Mouse (Mus musculus) kidney, embryonic 16.5 days (tissue): ENCODE data around the gene Ube2m. TPM values are rescaled to one million over a fixed set of nuclear protein-coding genes. Genes with fewer than 3 reads are reported as not detected.
"Not testable (repeated sequence)": the region's sequence is repeated elsewhere in the genome, so short reads cannot be mapped to it uniquely, and the experiment has no call there.

Experiments used
- ATAC-seq: fragments of 200-750 bp; cut with Nextera tagmentation; 2 replicates; pipeline ENCODE4 v1.8.0; 2017; ENCODE audit warnings: moderate TSS enrichment; ENCODE audit not compliant: low FRiP score, low TSS enrichment
- H3K27ac ChIP-seq: fragments of 300-500 bp; sonication (generic); 2 replicates; pipeline ENCODE4 v1.5.1; 2014; ENCODE audit warnings: low read length
- H3K27me3 ChIP-seq: fragments of 300-500 bp; sonication (generic); 2 replicates; pipeline ENCODE4 v1.6.1; 2014; ENCODE audit warnings: low read length, control low read depth, mixed read lengths; ENCODE audit not compliant: insufficient read depth
- H3K36me3 ChIP-seq: fragments of 300-500 bp; sonication (generic); 2 replicates; pipeline ENCODE4 v1.6.1; 2014; ENCODE audit warnings: low read length, control low read depth, mixed read lengths; ENCODE audit not compliant: insufficient read depth
- H3K4me1 ChIP-seq: fragments of 300-500 bp; sonication (generic); 2 replicates; pipeline ENCODE4 v1.6.1; 2014; ENCODE audit warnings: low read length, control low read depth, mixed read lengths; ENCODE audit not compliant: insufficient read depth
- H3K4me2 ChIP-seq: fragments of 300-500 bp; sonication (generic); replicated peaks from 2 replicates; pipeline ENCODE4 v1.6.1; 2014; ENCODE audit warnings: low read depth, low read length
- H3K4me3 ChIP-seq: fragments of 300-500 bp; sonication (generic); 2 replicates; pipeline ENCODE4 v1.5.1; 2014; ENCODE audit warnings: mild to moderate bottlenecking, low read length
- H3K9ac ChIP-seq: fragments of 300-500 bp; sonication (generic); replicated peaks from 2 replicates; pipeline ENCODE4 v1.6.1; 2014; ENCODE audit warnings: low read length
- H3K9me3 ChIP-seq: fragments of 300-500 bp; sonication (generic); 2 replicates; pipeline ENCODE4 v1.6.1; 2016; ENCODE audit warnings: low read length, control low read depth
- WGBS: fragments of 180-500 bp; shearing (Covaris S2); extraction: QIAGEN DNeasy Blood & Tissue Kit; methylation state at CpG from one replicate; pipeline ENCODE4 v1.1.7; 2014; 5-methylcytosine and 5-hydroxymethylcytosine counted together
- polyA plus RNA-seq: library from polyadenylated mRNA; unstranded; fragments of >200 nt; fragmentation: Nextera tagmentation; extraction: Ambion mirVana; gene quantifications from 2 replicates; pipeline ENCODE4 v1.2.1, GENCODE M21; 2015

Ube2m gene
- 30.4 and 54.9 TPM in 2 replicates for polyA plus RNA-seq

DNA sequence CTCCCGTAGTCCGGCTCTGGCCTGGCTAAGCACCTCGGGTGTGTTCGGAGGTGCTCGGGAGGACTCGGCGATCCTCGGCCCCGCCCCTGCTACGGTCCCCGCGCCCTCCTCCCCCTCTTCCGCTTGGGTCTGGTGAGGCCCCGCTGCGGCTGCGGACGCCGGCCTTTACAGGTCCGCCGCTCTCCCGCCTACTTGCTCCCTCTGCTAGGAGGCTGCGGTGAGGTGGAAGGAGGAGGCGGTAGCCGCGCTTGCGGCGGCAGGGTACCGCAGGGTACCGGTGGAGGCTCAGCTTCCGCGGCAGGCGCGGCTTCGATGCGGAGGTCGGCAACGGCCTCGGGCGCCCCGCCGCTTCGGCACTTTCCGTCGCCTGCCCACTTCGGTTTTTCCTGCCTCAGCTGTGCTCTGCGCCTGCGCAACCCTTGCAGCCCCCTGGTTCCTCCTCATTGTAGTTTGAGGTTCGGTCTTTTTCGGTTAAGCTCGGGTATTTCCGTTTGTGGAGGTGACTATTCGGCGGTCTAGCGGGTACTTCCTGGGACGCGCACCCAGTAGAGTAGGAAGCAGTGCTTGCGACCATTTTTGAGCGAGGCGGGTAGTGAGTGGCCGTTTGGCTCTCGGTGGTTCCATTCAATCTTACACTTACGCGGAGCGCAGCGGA lies at the start of gene Ube2m:
Ube2m (minus strand) TSS at position 375 of the 655 bp plus-strand sequence.
- under 1% methylated on average over 59 of the region's 65 CpGs for WGBS
- peaks cover 8% of the 10 kb centered on the region for H3K27me3 ChIP-seq
- no peaks in the 10 kb centered on the region for H3K9me3 ChIP-seq
- peak within 1 kb of the TSS; percentile 99 for H3K9ac ChIP-seq
- peak; percentile 92 for ATAC-seq
- H3K4me2 ChIP-seq: peak within 1 kb of the TSS; percentile 74
- H3K27ac ChIP-seq: peak within 1 kb of the TSS; percentile 100
- H3K4me1 ChIP-seq: peaks cover 40% of the 10 kb centered on the region
- peaks cover 13% of the 10 kb centered on the region for H3K36me3 ChIP-seq
- peak within 1 kb of the TSS; percentile 85 for H3K4me3 ChIP-seq

DNA sequence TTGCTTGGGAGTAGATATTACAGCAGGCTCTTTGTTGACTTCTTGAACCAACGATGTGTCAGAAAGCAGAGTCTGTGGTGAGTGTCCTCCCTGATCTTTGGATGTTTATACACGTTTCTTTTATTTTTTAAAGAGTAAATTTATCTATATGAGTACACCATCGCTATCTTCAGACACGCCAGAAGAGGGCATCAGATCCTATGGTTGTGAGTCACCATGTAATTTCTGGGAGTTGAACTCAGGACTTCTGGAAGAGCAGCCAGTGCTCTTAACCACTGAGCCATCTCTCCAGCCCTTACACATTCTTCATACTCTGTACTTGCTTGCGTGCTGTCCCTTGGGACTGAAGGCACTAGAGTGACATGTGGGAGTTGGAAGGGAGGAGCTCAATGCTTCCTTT lies 34.2 kb upstream of the Ube2m start:
- no peaks in the 10 kb centered on the region for H3K27me3 ChIP-seq
- H3K4me1 ChIP-seq: no peaks in the 10 kb centered on the region
- no peak overlapping the region for H3K4me3 ChIP-seq
- WGBS: 59% methylated on average over 5 of the region's 5 CpGs
- no peak overlapping the region for H3K9ac ChIP-seq
- no peaks in the 10 kb centered on the region for H3K36me3 ChIP-seq
- H3K4me2 ChIP-seq: no peak overlapping the region
- H3K9me3 ChIP-seq: no peaks in the 10 kb centered on the region
- no peak overlapping the region for H3K27ac ChIP-seq
- ATAC-seq: no peak

DNA sequence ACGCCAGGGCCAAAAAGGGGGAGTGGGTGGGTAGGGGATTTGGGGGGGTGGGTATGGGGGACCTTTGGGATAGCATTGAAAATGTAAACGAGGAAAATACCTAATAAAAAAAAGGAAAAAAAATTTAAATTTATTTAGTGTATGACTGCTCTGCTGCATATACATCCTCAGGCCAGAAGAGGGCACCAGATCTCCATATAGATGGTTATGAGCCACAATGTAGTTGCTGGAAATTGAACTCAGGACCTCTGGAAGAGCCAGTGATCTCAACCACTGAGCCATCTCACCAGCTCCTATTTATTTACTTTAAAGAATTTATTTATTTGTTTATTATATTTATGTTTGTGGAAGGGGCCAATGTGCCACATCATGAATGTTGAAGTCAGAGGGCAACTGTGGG lies 25.3 kb upstream of the Ube2m start:
- not testable (repeated sequence) for H3K4me2 ChIP-seq, ATAC-seq, H3K27me3 ChIP-seq, H3K36me3 ChIP-seq, H3K4me1 ChIP-seq, H3K9me3 ChIP-seq, H3K27ac ChIP-seq, H3K9ac ChIP-seq, H3K4me3 ChIP-seq
- 49% methylated on average over 2 of the region's 2 CpGs for WGBS

DNA sequence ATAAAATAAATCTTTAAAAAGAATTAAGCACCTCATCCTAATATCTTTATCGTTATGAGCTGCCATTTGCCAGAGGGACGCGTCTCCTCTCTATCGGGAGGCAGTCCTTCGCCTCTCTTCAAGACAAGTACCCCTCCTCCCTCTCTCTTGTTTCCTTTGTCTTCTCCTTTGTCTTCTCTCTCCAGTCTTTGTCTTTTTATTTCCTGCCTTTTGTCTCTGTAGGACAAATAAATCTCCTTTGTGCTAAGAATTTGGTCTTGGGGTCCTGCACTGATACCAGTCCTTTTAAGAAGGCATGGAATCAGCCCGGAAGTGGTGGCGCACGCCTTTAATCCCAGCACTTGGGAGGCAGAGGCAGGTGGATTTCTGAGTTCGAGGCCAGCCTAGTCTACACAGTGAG lies 21.5 kb upstream of the Ube2m start:
- H3K4me3 ChIP-seq: no peak overlapping the region
- no peak overlapping the region for H3K27ac ChIP-seq
- 92% methylated on average over 9 of the region's 9 CpGs for WGBS
- no peak overlapping the region for H3K9ac ChIP-seq
- ATAC-seq: no peak
- no peaks in the 10 kb centered on the region for H3K9me3 ChIP-seq
- H3K4me2 ChIP-seq: no peak overlapping the region
- H3K4me1 ChIP-seq: no peaks in the 10 kb centered on the region
- H3K27me3 ChIP-seq: no peaks in the 10 kb centered on the region
- H3K36me3 ChIP-seq: no peaks in the 10 kb centered on the region

DNA sequence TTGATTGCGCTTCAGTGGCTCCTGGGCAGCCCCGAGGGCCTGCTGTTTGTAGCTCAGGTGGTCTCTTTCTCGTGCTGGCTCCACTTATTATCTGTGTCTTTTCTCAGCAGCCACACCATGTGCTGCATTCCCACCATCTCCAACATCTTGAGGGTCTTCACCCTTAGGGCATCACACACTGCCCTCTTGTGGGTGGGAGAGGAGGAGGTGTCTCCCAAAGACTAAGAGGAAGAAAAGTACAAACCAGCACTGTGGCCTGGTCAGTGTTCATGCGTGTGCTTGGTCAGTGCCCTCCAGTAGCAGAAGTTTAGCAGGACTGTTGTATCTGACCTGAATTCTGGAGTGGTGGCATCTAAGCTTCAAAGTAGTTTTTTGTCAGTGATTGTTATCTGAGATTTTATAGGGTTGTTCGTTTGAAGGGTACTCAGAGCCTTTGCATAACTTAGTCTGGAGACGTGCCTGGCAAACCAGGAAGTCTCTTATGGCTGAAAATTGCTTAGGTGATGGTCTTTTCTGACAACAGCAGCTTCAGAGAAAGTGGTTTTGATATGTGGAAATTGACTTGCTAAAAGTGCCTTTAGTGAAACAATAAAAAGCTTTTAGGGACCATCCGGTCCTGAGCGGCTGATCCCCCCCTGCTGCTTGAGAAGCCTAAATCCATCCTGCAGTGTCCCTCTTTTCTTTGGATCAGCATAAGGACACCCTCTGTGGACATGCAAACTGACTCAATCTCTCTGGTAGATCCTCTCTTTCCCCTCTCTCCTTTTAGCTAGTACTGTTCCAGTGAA lies 19.0 kb upstream of the Ube2m start:
- 50% methylated on average over 8 of the region's 8 CpGs for WGBS
- no peaks in the 10 kb centered on the region for H3K27me3 ChIP-seq
- no peak overlapping the region for H3K27ac ChIP-seq
- no peak overlapping the region for H3K4me3 ChIP-seq
- H3K4me1 ChIP-seq: peaks cover 3% of the 10 kb centered on the region; the same call in 1 of the 2 replicates
- no peaks in the 10 kb centered on the region for H3K9me3 ChIP-seq
- no peaks in the 10 kb centered on the region for H3K36me3 ChIP-seq
- ATAC-seq: no peak
- H3K9ac ChIP-seq: no peak overlapping the region
- H3K4me2 ChIP-seq: no peak overlapping the region

DNA sequence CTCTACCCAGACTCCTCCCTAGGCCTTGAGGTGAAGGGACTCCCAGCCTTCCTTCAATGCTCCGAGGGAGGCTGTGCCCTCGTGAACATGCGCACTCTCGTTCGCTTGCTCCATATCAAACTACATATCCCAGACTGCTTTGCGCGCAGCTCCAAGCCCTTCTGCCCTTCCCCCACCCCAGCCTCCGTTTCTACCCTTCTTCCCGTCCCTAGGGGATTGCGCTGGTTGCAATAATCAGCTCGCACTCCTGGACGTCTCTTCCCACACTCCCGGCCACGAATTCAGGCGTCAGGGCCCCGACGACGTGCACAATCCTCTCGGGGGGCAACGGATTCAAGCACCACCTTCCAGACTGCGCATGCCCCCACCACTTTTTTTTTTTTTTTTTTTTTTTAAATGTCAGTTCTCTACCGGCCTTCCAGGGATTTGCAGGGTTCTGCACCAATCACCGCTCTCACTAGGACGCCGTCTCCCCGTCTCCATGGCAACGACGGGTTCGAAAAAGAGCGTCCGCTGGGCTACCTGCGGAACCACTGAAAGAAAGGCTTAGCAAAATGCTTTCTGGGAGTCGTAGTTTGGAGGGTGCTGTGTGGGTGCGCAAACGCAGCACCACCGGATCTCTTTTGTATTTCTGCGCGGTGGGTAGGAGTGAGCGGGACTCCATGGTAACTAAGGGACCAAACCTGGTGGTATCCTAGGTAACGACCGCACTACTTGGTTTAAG lies 16.4 kb upstream of the Ube2m start, which contains the start of gene Mzf1:
Mzf1 (minus strand) TSS at position 478 of the 724 bp plus-strand sequence.
- H3K4me3 ChIP-seq: peak within 1 kb of the TSS; percentile 67
- peak; percentile 95 for ATAC-seq
- no peaks in the 10 kb centered on the region for H3K27me3 ChIP-seq
- peak within 1 kb of the TSS; percentile 87 for H3K27ac ChIP-seq
- peak within 1 kb of the TSS; percentile 54 for H3K4me2 ChIP-seq
- H3K4me1 ChIP-seq: peaks cover 3% of the 10 kb centered on the region; the same call in 1 of the 2 replicates
- WGBS: 0% methylated on average over 41 of the region's 41 CpGs
- no peaks in the 10 kb centered on the region for H3K36me3 ChIP-seq
- H3K9ac ChIP-seq: peak within 1 kb of the TSS; percentile 82
- no peaks in the 10 kb centered on the region for H3K9me3 ChIP-seq

DNA sequence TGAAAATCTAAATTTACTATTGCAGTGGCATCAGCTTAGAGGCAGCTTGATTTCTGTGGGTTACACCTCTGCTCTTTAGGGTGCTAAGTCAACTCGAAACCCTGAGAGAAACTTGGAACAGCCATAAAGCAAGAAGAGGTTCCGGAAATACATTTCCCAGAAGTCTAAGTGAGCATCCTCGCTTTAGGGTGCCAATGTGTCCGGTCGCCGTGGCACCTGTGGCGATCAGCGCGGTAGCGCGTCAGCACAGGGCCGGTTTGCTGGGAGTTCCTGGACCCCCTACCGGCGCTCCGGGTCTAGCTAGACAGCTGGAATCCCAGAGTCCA lies 15.8 kb upstream of the Ube2m start:
- peak overlapping the region; percentile 67 for H3K4me3 ChIP-seq
- H3K36me3 ChIP-seq: no peaks in the 10 kb centered on the region
- H3K4me2 ChIP-seq: peak overlapping the region; percentile 54
- peak overlapping the region; percentile 87; the same call in 1 of the 2 replicates for H3K27ac ChIP-seq
- no peak for ATAC-seq
- peak overlapping the region; percentile 82 for H3K9ac ChIP-seq
- no peaks in the 10 kb centered on the region for H3K27me3 ChIP-seq
- peaks cover 3% of the 10 kb centered on the region; the same call in 1 of the 2 replicates for H3K4me1 ChIP-seq
- no peaks in the 10 kb centered on the region for H3K9me3 ChIP-seq
- 2% methylated on average over 15 of the region's 15 CpGs for WGBS

DNA sequence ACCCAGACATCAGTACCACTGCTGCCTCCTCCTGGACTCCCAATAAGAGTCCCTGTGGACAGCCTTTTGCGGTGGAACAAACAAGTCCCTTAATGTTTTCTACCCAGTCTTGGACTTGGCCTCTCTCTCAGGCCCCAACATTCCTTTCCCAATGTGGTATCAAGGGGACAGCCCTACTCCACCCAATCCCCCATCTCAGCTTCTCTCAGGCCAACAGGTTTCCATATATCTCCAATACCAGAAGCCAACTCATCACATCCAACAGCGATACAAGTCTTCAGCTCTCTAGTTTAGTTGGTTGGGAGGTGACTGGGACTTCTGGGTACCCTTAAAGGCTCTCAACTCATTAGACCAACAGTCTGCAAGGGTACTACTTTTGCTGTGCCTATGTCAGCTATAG lies 15.4 kb upstream of the Ube2m start:
- Histone ChIP-seq H3K9ac (no peak overlapping the region), H3K27me3 (no peaks in the 10 kb centered on the region), H3K27ac (no peak overlapping the region), H3K4me2 (peak overlapping the region; percentile 54), H3K9me3 (no peaks in the 10 kb centered on the region), H3K4me1 (peaks cover 3% of the 10 kb centered on the region; the same call in 1 of the 2 replicates), H3K36me3 (no peaks in the 10 kb centered on the region), H3K4me3 (peak overlapping the region; percentile 67)
- ATAC-seq: no peak
- 98% methylated on average over 2 of the region's 2 CpGs for WGBS

DNA sequence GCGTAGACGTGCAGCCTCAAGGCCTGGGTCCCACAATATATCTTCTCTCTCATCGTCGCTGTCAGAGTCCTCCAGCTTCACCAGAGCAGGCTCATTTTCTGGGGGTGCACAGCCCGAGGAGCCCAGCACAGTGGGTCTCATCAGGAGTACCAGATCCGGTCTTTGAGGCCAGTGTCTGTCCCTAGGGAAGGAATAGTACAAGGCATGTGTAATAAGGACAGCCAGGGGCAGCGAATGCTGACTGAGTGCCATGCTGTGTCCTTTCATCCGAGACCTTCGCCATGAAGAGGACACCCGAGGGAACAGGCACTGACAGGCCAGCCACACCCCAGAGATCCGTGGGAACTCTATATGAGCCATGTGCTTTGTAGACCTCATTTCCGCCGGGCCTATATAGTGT lies 14.9 kb upstream of the Ube2m start:
- no peak for ATAC-seq
- Histone ChIP-seq H3K4me1 (peaks cover 3% of the 10 kb centered on the region; the same call in 1 of the 2 replicates), H3K9me3 (no peaks in the 10 kb centered on the region), H3K9ac (no peak overlapping the region), H3K36me3 (no peaks in the 10 kb centered on the region), H3K4me3 (no peak overlapping the region), H3K27ac (no peak overlapping the region), H3K4me2 (no peak overlapping the region), H3K27me3 (no peaks in the 10 kb centered on the region)
- WGBS: 86% methylated on average over 13 of the region's 13 CpGs
